Mouse (Mus musculus) left cerebral cortex, adult 2 months (tissue): ENCODE measurements at regions not wholly inside any gene's neighbourhood (a gene's known extent, or its start where the extent isn't known, plus 50 kb on each side); places are given as distances from the start of the nearest gene placed in this dataset.
A peak's percentile ranks its signal among the peaks of the same experiment; 100 is the strongest.
"Not testable (repeated sequence)": the region's sequence is repeated elsewhere in the genome, so short reads cannot be mapped to it uniquely, and the experiment has no call there.

Experiments
- DNase-seq, 2 experiments: peaks; one replicate each; pipeline ENCODE4 v3.0.0; 2021 to 2022; ENCODE audit warnings: low spot score in 2 of 2, mixed read lengths in 1 of 2; ENCODE audit errors: extremely low spot score in 1 of 2
- H3K27ac ChIP-seq: fragments of 200-600 bp; 2 replicates; pipeline ENCODE4 v1.8.1; 2022
- H3K4me3 ChIP-seq: fragments of 200-600 bp; 2 replicates; pipeline ENCODE4 v1.8.1; 2022
- CTCF ChIP-seq: fragments of 200-600 bp; IDR thresholded peaks from 2 replicates; pipeline ENCODE4 v1.8.1; 2022; ENCODE audit warnings: antibody characterized with exemption, mild to moderate bottlenecking, moderate library complexity
- intact Hi-C: fragments of 180-260 bp; cut with DNase I; formaldehyde crosslinking; loops from one replicate; pipeline ENCODE4 v1.15.1; 2025

- no peak for TF ChIP-seq CTCF
- H3K4me3 ChIP-seq: no peak overlapping the region
- H3K27ac ChIP-seq: no peak overlapping the region
- DNase-seq: no peak
- intact Hi-C loops: no loop called here
These were observed 123.6 kb downstream of the Tnfrsf21 start for GRCm38 (mm10) chr17:43139916-43140315.

- no peak overlapping the region for H3K27ac ChIP-seq
- intact Hi-C loops: no loop called here
- no peak overlapping the region for H3K4me3 ChIP-seq
- no peak for DNase-seq
- no peak for TF ChIP-seq CTCF
These were observed 125.4 kb downstream of the Tnfrsf21 start for GRCm38 (mm10) chr17:43141740-43142139.

- no peak for DNase-seq
- TF ChIP-seq CTCF: no peak
- H3K4me3 ChIP-seq: no peak overlapping the region
- intact Hi-C loops: no loop called here
- no peak overlapping the region for H3K27ac ChIP-seq
These were observed 124.4 kb upstream of the Adgrf1 start for GRCm38 (mm10) chr17:43145749-43146148.

- H3K27ac ChIP-seq: no peak overlapping the region
- intact Hi-C loops: no loop called here
- no peak overlapping the region for H3K4me3 ChIP-seq
- no peak for DNase-seq
- TF ChIP-seq CTCF: no peak
These were observed 122.2 kb upstream of the Adgrf1 start for GRCm38 (mm10) chr17:43147935-43148334.

DNA sequence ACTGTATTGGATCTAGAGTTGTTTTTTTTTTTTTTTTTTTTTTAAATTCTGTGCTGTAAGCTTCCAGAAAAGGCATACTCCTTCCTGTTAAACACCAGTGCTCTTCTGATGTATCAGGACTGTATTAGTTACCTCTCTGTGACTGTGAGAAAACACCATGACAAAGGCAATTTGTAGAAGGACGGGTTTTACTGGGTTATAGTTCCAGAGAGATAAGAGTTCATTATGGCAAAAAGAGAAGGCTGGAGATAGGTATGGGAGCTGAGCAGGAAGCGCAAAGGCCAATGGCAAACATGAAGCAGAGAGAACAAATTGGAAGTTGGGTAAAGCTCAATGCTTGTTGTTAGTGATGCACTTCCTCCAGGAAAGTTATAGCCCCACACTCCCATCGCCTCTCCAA is 117.5 kb upstream of the Adgrf1 start:
- intact Hi-C loops: loop anchor here (10.0 kb wide), 1 partner anchor 138 kb away; the partner anchor contains the start of gene Tnfrsf21
- no peak for TF ChIP-seq CTCF
- no peak for DNase-seq
- H3K27ac ChIP-seq: no peak overlapping the region
- H3K4me3 ChIP-seq: no peak overlapping the region

GRCm38 (mm10) chr17:43155271-43155670 is 114.9 kb upstream of the Adgrf1 start:
- intact Hi-C loops: loop anchor here (10.0 kb wide), 1 partner anchor 140 kb away; the partner anchor contains the start of gene Tnfrsf21

DNA sequence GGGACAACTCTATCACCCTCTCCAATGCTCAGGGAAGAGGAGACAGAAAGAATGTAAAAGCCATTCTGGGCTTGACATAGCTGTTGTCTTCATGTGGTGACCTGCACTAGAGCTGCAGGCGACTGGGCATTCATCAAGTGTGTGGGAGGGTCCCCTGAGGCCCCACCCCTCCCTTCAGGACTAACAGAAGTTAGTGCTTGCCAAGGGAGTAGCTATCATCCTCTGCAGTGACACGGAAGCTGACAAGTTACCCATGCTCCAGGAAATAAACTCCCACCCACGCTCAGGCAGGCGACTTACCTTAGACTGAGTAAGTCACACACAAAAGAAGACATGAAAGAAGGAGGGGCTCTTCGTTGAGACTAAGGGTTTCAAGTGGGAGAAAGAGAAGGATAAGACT is 114.0 kb upstream of the Adgrf1 start:
- intact Hi-C loops: loop anchor here (10.0 kb wide), 1 partner anchor 141 kb away; the partner anchor contains the start of gene Tnfrsf21
- H3K27ac ChIP-seq: no peak overlapping the region
- TF ChIP-seq CTCF: no peak
- no peak for DNase-seq
- H3K4me3 ChIP-seq: no peak overlapping the region

More at GRCm38 (mm10) chr17:43155271-43155670, 114.9 kb upstream of the Adgrf1 start:
- not testable (repeated sequence) for H3K27ac ChIP-seq, DNase-seq, H3K4me3 ChIP-seq

GRCm38 (mm10) chr17:43157781-43158501 is 112.2 kb upstream of the Adgrf1 start:
- TF ChIP-seq CTCF: no peak
- intact Hi-C loops: loop anchor here (10.0 kb wide), 1 partner anchor 143 kb away; the partner anchor contains the start of gene Tnfrsf21
- DNase-seq: peak; percentile 20 to 42
- H3K27ac ChIP-seq: no peak overlapping the region
- peak overlapping the region; percentile 9; the same call in 1 of the 2 replicates for H3K4me3 ChIP-seq

DNA sequence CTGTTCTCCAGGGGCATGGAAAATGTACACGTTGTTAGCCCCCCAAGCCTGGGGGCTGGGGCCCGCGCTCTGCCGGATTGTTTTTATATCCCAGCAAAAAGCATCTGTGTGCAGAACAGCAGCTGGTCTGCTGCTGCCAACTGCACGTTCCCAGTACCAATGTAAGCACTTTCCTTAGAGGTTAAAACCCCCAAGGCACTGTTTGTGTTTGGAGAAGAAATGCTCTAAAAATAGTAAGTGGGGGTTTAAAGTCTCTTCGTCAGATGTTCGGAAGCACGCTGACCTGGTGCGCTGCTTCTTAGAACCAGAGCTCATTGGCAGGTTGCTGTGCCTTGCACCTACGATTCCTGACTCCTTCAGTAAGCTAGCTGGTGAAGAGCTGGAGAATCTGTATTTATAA is 111.4 kb upstream of the Adgrf1 start:
- intact Hi-C loops: loop anchor here (10.0 kb wide), 1 partner anchor 144 kb away; the partner anchor contains the start of gene Tnfrsf21
- no peak for TF ChIP-seq CTCF
- H3K27ac ChIP-seq: no peak overlapping the region

GRCm38 (mm10) chr17:43161306-43161705 is 108.8 kb upstream of the Adgrf1 start:
- intact Hi-C loops, H3K4me3 ChIP-seq, DNase-seq, H3K27ac ChIP-seq: not testable (repeated sequence)

More for the DNA sequence above, 111.4 kb upstream of the Adgrf1 start:
- H3K4me3 ChIP-seq: peak overlapping the region; percentile 9; the same call in 1 of the 2 replicates
- DNase-seq: no peak

- no peak for DNase-seq
- intact Hi-C loops: no loop called here
- H3K27ac ChIP-seq: no peak overlapping the region
- TF ChIP-seq CTCF: no peak
- no peak overlapping the region for H3K4me3 ChIP-seq
These were observed 107.0 kb upstream of the Adgrf1 start for GRCm38 (mm10) chr17:43163126-43163525.

DNA sequence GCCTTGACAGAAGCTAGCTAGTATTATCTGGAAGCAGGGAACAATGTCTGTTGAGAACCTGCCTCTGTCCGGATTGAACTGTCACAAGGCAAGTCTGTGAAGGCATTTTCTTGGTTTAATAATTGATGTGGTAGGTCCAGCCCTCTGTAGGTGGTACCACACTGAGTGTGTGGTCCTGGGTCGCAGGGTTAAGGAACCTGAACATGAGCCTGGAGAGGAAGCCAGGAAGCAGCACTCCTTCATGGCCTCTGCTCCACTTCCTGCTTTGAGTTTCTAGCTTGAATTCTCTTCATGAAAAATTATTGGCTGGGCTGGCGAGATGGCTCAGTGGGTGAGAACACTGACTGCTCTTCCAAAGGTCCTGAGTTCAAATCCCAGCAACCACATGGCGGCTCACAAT is 104.0 kb upstream of the Adgrf1 start:
- H3K27ac ChIP-seq: no peak overlapping the region
- intact Hi-C loops: no loop called here
- DNase-seq: no peak
- TF ChIP-seq CTCF: no peak
- no peak overlapping the region for H3K4me3 ChIP-seq

- no peak for TF ChIP-seq CTCF
- no peak overlapping the region for H3K27ac ChIP-seq
- DNase-seq: no peak
- intact Hi-C loops: no loop called here
- no peak overlapping the region for H3K4me3 ChIP-seq
These were observed 100.7 kb upstream of the Adgrf1 start for GRCm38 (mm10) chr17:43169435-43169834.
